Mouse (Mus musculus) erythroblast, embryonic 14.5 days (primary cell): ENCODE data around the gene Sik1.

Source experiments
- GATA1 ChIP-seq: IDR thresholded peaks from 2 replicates; pipeline ENCODE4 v1.6.1; 2012; ENCODE audit warnings: low read length, inconsistent platforms, mixed read lengths
- TAL1 ChIP-seq: IDR thresholded peaks from 3 replicates; pipeline ENCODE4 v1.6.1; 2012; ENCODE audit warnings: low read length, inconsistent platforms, mixed read lengths

DNA sequence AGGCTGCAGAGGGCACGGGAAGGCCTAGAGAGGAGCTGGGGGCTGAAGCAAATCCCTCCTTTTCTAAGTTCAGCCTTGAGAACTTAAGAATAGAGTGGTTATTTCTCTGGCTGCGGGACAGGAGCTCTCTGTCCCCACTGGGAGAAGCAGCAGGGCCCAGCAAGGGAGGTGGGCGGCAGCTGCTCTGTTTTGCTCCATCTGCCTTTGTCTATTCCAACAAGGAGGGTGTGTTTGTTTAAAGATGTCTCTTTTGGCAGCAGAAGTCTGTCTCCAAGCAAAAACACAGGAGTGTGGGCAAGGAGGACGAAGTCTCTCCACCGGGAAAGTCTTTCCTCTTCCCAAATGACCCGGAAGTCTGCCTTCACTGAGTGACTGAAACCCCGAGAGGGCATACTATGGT lies 18.8 kb downstream of the Sik1 start:
- TF ChIP-seq GATA1 (no peak), TAL1 (no peak)
